Mouse (Mus musculus) heart, embryonic 13.5 days (tissue): ENCODE data around the gene Il34. TPM values are rescaled to one million over a fixed set of nuclear protein-coding genes. Genes with fewer than 3 reads are reported as not detected.

Source experiments
- ATAC-seq: fragments of 200-750 bp; cut with Nextera tagmentation; 2 replicates; pipeline ENCODE4 v1.8.0; 2017; ENCODE audit warnings: moderate TSS enrichment; ENCODE audit not compliant: insufficient number of reproducible peaks, low FRiP score, low TSS enrichment; ENCODE audit errors: extremely low read depth
- H3K27ac ChIP-seq: fragments of 300-500 bp; sonication (generic); replicated peaks from 2 replicates; pipeline ENCODE4 v1.5.1; 2015; ENCODE audit warnings: moderate library complexity, mild to moderate bottlenecking, inconsistent platforms
- H3K27me3 ChIP-seq: fragments of 300-500 bp; sonication (generic); replicated peaks from 2 replicates; pipeline ENCODE4 v1.6.1; 2015; ENCODE audit warnings: mild to moderate bottlenecking, inconsistent platforms
- H3K36me3 ChIP-seq: fragments of 300-500 bp; sonication (generic); 2 replicates; pipeline ENCODE4 v1.6.1; 2015; ENCODE audit warnings: mild to moderate bottlenecking, inconsistent platforms
- H3K4me1 ChIP-seq: fragments of 300-500 bp; sonication (generic); 2 replicates; pipeline ENCODE4 v1.6.1; 2015; ENCODE audit warnings: inconsistent platforms
- H3K4me2 ChIP-seq: fragments of 300-500 bp; sonication (generic); 2 replicates; pipeline ENCODE4 v1.6.1; 2015; ENCODE audit warnings: inconsistent platforms, mild to moderate bottlenecking, moderate library complexity
- H3K4me3 ChIP-seq: fragments of 300-500 bp; sonication (generic); 2 replicates; pipeline ENCODE4 v1.5.1; 2015; ENCODE audit warnings: moderate library complexity, mild to moderate bottlenecking, inconsistent platforms
- H3K9ac ChIP-seq: fragments of 300-500 bp; sonication (generic); 2 replicates; pipeline ENCODE4 v1.6.1; 2015; ENCODE audit warnings: inconsistent platforms, mild to moderate bottlenecking, moderate library complexity
- H3K9me3 ChIP-seq: fragments of 300-500 bp; sonication (generic); 2 replicates; pipeline ENCODE4 v1.6.1; 2016; ENCODE audit warnings: inconsistent platforms
- WGBS: fragments of 180-500 bp; shearing (Covaris S2); methylation state at CpG from one replicate; pipeline ENCODE4 v1.1.7; 2015; ENCODE audit warnings: mixed read lengths; 5-methylcytosine and 5-hydroxymethylcytosine counted together
- polyA plus RNA-seq: library from polyadenylated mRNA; unstranded; fragments of >200 nt; fragmentation: Nextera tagmentation; extraction: Ambion mirVana; gene quantifications from 2 replicates; pipeline ENCODE4 v1.2.1, GENCODE M21; 2015

The Il34 gene
- polyA plus RNA-seq, 1 experiment from 2014 or later = 0.17 TPM

DNA sequence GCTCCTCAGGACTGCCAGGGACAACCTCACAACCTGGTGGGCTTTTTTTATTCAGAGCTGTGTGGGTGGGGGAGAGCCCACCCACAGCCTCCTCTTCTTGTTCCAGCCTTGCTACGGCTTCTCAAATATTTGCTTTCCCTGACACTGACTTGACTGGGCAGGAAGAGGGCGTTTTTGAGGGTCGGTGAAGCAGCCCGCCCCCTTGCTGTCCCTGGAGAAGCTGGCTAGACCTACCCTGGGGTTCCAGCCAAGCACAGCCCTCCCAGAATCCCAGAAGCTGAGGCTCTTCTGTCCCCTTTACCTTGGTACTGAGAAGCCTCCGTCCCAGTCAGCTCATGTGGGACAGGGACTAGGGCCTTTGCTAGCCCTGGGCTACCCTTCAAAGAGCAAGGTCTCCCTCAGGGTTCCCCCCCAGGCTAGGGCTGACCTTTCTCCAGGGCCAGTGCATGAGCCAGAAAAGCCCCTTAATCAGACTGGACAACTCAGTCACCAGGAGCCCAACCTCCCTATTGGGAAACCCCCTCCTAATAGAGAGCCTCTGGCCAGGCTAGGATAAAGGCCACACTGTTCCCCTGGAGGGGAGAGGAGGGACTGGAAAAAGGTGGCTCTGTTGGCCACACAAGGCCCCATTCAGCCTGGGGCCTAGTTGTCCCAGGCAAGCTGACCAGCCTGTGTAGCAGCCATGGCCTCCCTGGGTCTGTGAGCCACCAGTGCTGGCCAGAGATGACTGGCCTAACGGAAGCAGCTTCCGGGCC is 80.5 kb downstream of the Il34 start:
- H3K27ac ChIP-seq = peak overlapping the region; percentile 29
- H3K9me3 ChIP-seq = no peaks in the 10 kb centered on the region
- H3K27me3 ChIP-seq = no peaks in the 10 kb centered on the region
- peak overlapping the region; percentile 62 for H3K9ac ChIP-seq
- H3K4me2 ChIP-seq = peak overlapping the region; percentile 14; the same call in 1 of the 2 replicates
- ATAC-seq = no peak
- no peak overlapping the region for H3K4me3 ChIP-seq
- peaks cover 55% of the 10 kb centered on the region for H3K4me1 ChIP-seq
- 54% methylated on average over 7 of the region's 7 CpGs for WGBS
- H3K36me3 ChIP-seq = peaks cover 61% of the 10 kb centered on the region

DNA sequence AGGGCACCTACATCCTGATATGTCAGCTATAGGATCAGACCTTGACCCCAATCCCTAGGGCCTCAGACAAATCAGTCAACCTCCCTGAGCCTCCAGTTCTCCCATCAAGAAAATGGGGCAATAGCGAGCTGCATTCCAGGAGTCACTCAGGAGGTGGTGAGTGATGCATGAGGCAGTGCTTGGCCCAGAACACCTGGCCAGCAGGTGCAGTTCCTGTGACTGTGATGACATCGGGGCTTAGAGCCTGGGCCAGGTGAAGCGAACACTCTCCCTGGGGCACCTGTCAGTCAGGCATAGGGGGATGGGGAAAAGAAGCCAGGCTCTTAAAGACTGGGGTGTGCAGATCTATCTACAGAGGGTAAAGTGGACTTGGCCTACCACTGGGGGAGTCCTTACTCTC is 81.2 kb downstream of the Il34 start:
- Histone ChIP-seq H3K9ac (peak overlapping the region; percentile 62), H3K4me1 (peaks cover 62% of the 10 kb centered on the region), H3K4me2 (peak overlapping the region; percentile 14; the same call in 1 of the 2 replicates), H3K36me3 (peaks cover 53% of the 10 kb centered on the region), H3K9me3 (no peaks in the 10 kb centered on the region), H3K27ac (peak overlapping the region; percentile 29; the same call in 1 of the 2 replicates), H3K27me3 (no peaks in the 10 kb centered on the region), H3K4me3 (no peak overlapping the region; the same call in 1 of the 2 replicates)
- WGBS = 72% methylated on average over 3 of the region's 3 CpGs
- no peak for ATAC-seq

DNA sequence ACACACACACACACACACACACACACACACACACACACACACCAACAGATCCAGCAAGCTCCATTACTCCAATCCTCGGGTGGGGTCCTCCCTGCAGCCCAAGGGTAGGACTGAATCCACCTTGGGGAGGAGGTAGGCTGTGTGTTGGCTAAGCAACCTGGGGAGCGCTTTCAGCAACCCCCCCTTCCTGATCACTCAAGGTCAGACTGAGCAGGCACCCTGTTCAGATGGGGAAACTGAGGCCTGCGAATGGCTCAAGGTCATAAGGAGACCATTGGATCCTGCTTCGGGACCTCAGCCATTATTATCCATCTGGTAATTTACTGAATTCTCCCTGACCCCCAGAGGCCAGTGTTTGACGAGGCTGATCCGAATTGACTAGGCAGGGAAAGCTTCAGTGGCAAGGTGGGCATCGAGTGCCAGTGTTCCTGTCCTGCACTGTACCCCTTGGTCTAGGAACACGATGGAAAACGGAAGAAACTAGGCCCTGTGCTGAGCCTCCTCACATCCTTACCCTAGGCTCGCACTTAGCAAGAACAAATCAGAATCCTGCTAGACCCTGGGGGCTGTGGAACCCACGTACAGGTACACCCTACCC is 83.2 kb downstream of the Il34 start:
- Histone ChIP-seq H3K27ac (peak overlapping the region; percentile 39), H3K4me1 (peaks cover 79% of the 10 kb centered on the region), H3K27me3 (no peaks in the 10 kb centered on the region), H3K9me3 (no peaks in the 10 kb centered on the region), H3K36me3 (peaks cover 34% of the 10 kb centered on the region), H3K4me3 (peak overlapping the region; percentile 86), H3K9ac (peak overlapping the region; percentile 97), H3K4me2 (peak overlapping the region; percentile 91)
- ATAC-seq = no peak
- 52% methylated on average over 11 of the region's 11 CpGs for WGBS

DNA sequence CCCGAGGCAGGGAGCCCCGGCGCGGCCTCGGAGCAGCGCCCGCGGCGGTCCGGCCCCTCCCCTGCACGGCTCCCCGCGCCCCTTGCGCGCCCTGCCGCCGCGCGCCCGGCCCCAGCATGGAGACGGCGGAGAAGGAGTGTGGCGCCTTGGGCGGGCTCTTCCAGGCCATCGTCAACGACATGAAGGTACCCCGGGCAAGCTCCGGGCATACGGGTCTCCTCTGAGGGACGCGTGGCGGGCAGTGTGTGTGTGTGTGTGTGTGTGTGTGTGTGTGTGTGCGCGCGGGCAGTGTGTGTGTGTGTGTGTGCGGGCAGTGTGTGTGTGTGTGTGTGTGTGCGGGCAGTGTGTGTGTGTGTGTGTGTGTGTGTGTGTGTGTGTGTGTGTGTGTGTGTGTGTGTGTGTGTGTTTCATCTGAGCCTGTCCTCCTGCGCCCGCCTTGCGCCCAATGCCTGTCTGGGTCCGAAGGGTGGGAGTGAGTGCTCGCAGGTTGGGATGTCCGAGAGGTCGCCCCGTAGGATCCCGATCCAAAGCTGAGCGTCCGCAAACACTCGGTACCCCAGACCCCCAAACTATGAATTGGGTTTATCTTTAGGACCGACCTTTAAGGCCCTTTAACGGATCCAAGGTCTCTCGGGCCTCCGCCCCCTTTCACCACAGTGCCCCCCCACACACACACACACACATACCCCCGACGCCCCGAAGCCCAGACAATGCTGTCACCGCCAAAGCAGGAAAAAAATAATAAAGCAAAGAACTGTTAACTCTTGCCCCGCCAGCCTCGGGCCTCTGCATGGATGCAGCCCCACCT is 83.9 kb downstream of the Il34 start:
- Histone ChIP-seq H3K27me3 (no peaks in the 10 kb centered on the region), H3K4me1 (peaks cover 83% of the 10 kb centered on the region), H3K9me3 (no peaks in the 10 kb centered on the region), H3K4me3 (peak overlapping the region; percentile 86), H3K4me2 (peak overlapping the region; percentile 91), H3K27ac (peak overlapping the region; percentile 95), H3K36me3 (peaks cover 27% of the 10 kb centered on the region), H3K9ac (peak overlapping the region; percentile 97)
- ATAC-seq = peak; percentile 16; the same call in 1 of the 2 replicates
- WGBS = 1% methylated on average over 44 of the region's 59 CpGs

DNA sequence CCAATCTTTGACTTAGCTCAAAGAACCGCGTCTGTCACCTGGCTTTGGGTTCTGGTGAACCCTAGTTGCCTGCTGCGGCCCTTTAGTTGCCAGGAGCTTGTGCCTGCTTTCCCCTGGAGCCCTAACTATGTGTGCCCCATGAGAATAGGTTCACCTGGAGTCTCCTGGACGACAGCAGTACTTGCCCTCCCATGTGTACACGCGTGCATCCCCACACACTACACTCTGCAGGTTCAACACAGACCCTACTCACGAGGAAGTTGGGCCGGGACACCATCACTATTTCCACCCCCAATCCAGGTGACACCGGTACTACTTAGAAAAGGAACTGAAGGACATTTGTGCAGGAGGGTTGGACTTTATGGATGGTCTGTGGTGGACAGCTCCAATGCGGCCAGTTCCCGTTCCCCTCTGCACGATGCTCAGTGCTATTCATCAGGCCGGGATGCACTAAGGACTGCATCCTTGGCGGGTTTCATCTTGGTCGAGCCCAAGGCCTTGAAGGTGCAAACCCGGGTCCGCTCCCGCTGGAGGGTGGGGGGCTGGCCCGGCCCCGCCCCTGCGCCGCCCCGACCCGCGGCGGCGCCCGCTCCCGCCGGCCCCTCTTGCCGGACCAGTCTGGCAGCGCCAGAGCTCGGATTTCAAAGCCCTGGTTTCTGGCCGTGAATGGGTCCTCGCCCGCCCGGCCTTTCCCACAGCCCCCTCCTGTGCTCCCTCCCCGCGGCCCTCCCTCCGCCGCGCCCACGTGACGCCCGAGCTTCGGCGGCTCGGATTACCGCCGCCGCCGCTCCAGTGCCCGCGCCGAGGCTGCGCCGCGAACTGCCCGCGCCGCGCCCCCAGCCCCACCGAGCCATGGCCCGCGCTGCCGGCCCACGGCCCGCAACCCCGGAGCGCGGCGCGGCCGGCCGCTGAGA is 84.8 kb downstream of the Il34 start, which contains the start of gene Mtss1l:
Gene Mtss1l (plus strand): TSS at position 792 of the 914 bp plus-strand sequence.
- 7% methylated on average over 46 of the region's 75 CpGs for WGBS
- peak within 1 kb of the TSS; percentile 86 for H3K4me3 ChIP-seq
- no peaks in the 10 kb centered on the region for H3K9me3 ChIP-seq
- H3K27ac ChIP-seq = peak within 1 kb of the TSS; percentile 95
- ATAC-seq = peak; percentile 67
- peak within 1 kb of the TSS; percentile 97 for H3K9ac ChIP-seq
- peak within 1 kb of the TSS; percentile 91 for H3K4me2 ChIP-seq
- no peaks in the 10 kb centered on the region for H3K27me3 ChIP-seq
- peaks cover 18% of the 10 kb centered on the region for H3K36me3 ChIP-seq
- H3K4me1 ChIP-seq = peaks cover 86% of the 10 kb centered on the region

DNA sequence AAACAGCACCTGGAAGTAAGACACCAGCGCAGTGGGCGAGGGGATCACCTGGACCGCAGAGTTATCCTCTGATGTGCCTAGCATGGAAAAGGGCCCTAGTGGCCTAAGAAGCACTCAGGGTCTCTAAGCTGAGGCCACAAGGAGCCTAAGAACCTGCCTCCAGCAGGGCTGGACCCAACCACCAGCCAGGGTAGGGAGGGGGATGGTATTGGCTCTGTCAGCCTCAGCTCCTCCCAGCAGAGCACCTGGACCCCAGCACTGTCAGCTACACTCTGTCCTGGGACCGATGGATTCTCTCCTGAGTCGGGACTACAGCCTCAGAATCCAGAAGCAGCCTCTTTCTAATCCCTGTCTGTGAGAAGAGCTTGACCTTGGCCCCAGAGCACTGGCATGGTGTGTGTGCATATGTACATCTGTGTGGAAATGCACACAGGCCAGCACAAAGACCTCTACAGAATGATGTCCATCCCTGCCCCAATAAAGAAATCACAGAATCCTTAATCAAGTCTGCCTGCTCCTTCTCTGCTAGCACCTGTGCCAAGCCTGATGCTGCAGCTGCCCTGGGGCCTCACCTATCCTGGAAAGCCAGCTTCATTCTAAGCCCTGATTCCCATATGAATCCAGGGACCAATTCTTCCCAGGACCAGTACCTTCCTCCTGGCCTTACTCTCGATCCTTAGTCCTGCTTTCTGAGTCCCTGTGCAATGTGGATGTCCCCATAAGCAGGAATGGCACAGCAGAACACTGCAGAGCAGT is 85.6 kb downstream of the Il34 start:
- Histone ChIP-seq H3K4me2 (0 out of 2 replicates have a peak overlapping the region, but pooled peaks have one; percentile 91), H3K27ac (peak overlapping the region; percentile 95), H3K9me3 (no peaks in the 10 kb centered on the region), H3K4me3 (no peak overlapping the region), H3K9ac (0 out of 2 replicates have a peak overlapping the region, but pooled peaks have one; percentile 42), H3K4me1 (peaks cover 86% of the 10 kb centered on the region), H3K36me3 (peaks cover 14% of the 10 kb centered on the region), H3K27me3 (no peaks in the 10 kb centered on the region)
- 57% methylated on average over 6 of the region's 6 CpGs for WGBS
- ATAC-seq = no peak

DNA sequence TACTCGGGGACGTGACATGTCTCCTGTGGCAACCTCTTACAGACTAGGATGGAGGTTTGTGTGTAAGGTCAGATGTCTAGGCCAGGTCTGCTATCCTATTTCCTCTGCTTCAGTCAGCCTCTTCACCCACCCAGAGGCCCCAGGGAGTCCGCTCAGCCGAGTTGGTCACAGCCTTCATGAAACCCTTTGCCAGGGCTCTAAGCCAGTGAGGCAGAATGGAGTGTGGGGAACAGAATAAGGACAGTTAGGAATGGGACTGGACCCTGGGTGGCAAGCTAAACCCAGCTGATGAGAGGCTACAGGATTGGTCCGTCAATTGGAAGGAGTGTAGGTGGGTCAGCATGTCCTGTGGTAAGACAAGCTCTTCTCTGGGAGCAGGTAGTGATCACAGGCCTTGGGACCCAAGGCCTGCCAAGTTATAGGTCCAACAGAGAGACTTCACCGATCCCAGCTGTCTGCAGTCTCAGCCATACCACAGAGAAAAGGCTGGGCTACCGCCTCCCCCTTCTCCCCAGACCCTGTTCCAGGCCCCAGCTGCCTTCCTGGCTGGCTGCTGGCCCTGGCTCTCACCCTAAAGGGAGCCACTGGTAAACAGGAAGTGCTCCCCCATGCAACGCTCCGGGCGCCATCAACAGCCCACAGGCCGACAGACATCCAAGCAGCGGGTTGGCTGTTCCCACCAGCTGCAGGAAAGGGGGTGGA is 86.6 kb downstream of the Il34 start:
- no peaks in the 10 kb centered on the region for H3K9me3 ChIP-seq
- H3K9ac ChIP-seq = peak overlapping the region; percentile 42
- H3K4me2 ChIP-seq = no peak overlapping the region
- no peaks in the 10 kb centered on the region for H3K27me3 ChIP-seq
- H3K4me3 ChIP-seq = no peak overlapping the region
- peaks cover 86% of the 10 kb centered on the region for H3K4me1 ChIP-seq
- H3K36me3 ChIP-seq = peaks cover 6% of the 10 kb centered on the region
- whole genome bisulfite sequencing = 48% methylated on average over 12 of the region's 12 CpGs
- ATAC-seq = no peak
- H3K27ac ChIP-seq = peak overlapping the region; percentile 64

DNA sequence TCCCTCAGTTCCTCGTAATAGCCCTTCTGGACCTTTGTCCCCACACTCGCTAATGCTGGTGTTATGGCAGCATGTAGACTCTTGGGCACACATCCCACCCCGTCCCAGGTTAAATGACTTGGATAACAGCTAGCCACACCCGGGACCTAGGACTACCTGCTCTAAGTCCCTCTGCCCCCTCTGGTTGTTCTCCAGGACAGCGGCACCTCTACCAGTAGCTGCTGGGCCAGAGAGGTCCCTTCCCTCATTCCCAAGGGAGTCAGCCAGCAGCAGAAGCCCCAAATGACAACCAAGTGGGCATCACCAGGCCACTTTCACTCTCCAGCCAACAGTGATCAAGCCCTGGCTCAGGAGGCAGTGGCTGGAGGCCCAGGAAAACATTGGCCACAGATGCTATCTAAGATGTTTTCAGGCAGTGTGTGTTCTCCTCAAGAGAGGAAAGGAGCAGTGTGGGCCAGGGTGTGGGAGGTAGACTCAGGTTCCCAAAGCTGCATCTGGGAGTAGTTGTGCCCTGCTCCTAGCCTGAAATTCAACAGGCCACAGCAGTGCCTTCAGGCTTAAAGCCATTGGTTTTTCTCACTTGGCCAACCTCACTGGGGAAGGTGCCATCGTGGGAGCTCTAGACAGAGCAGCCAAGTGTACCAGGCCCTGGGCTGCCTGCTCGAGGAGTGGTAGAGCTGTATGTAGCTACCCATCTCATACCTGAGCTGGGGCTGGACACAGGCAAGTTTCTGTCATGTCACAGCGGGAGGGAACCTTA is 87.3 kb downstream of the Il34 start:
- H3K36me3 ChIP-seq = no peaks in the 10 kb centered on the region
- no peak for ATAC-seq
- no peak overlapping the region for H3K4me2 ChIP-seq
- H3K27ac ChIP-seq = peak overlapping the region; percentile 64
- no peaks in the 10 kb centered on the region for H3K9me3 ChIP-seq
- H3K4me3 ChIP-seq = no peak overlapping the region
- 87% methylated on average over 8 of the region's 8 CpGs for WGBS
- peaks cover 86% of the 10 kb centered on the region for H3K4me1 ChIP-seq
- no peaks in the 10 kb centered on the region for H3K27me3 ChIP-seq
- peak overlapping the region; percentile 42; the same call in 1 of the 2 replicates for H3K9ac ChIP-seq

DNA sequence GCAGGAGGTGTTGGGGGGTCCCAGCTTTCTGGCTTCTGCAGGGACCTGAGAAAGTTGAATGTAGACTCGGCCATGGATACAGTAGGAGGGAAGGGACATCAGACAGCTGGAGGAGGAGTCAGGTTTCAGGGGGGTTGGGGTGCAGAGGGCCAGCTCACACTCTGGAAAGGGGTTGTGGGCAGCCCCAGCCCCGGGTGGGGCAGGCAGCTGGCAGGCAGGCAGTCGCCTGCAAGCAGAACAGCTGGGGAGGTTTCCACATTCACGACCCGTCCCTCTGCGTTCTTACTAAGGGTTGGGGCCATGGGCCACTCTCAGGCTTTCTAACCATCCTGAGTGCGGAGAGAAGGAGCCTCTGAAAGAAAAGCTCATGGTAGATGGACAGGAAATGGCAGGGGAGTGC is 88.6 kb downstream of the Il34 start:
- Histone ChIP-seq H3K9ac (peak overlapping the region; percentile 70), H3K36me3 (0 out of 2 replicates have a peak, but pooled peaks cover 4% of the 10 kb centered on the region), H3K9me3 (no peaks in the 10 kb centered on the region), H3K4me3 (no peak overlapping the region), H3K27ac (peak overlapping the region; percentile 93), H3K27me3 (no peaks in the 10 kb centered on the region), H3K4me1 (peaks cover 86% of the 10 kb centered on the region), H3K4me2 (no peak overlapping the region)
- ATAC-seq = no peak
- WGBS = 65% methylated on average over 7 of the region's 7 CpGs
